Mouse (Mus musculus): ENCODE results near the gene Resf1.
"Not testable (repeated sequence)": the region's sequence is repeated elsewhere in the genome, so short reads cannot be mapped to it uniquely, and the experiment has no call there.

Resf1 gene

GRCm38 (mm10) chr6:149308956-149309932, at the start of gene Resf1:
TSS of gene Resf1 (plus strand) at chr6:149309414.
- in situ Hi-C loops (cut with MboI): no loop called here

- in situ Hi-C loops (cut with MboI): no loop called here
Measured at GRCm38 (mm10) chr6:149260801-149261239, 48.4 kb upstream of the Resf1 start.

- in situ Hi-C loops (cut with MboI): no loop called here
Measured at GRCm38 (mm10) chr6:149267951-149268350, 41.3 kb upstream of the Resf1 start.

- in situ Hi-C loops (cut with MboI): no loop called here
Measured at GRCm38 (mm10) chr6:149278248-149278731, 30.9 kb upstream of the Resf1 start.

- in situ Hi-C loops (cut with MboI): no loop called here
Measured at GRCm38 (mm10) chr6:149278866-149279265, 30.3 kb upstream of the Resf1 start.

GRCm38 (mm10) chr6:149280511-149280910, 28.7 kb upstream of the Resf1 start:
- in situ Hi-C loops (cut with MboI): no loop called here

- in situ Hi-C loops (cut with MboI): not testable (repeated sequence)
Measured at GRCm38 (mm10) chr6:149288190-149288589, 21.0 kb upstream of the Resf1 start.

- in situ Hi-C loops (cut with MboI): not testable (repeated sequence)
Measured at GRCm38 (mm10) chr6:149303231-149303630, 6.0 kb upstream of the Resf1 start.

- in situ Hi-C loops (cut with MboI): no loop called here
Measured at GRCm38 (mm10) chr6:149307092-149307491, 2.1 kb upstream of the Resf1 start.

GRCm38 (mm10) chr6:149307801-149308200, 1.4 kb upstream of the Resf1 start:
- in situ Hi-C loops (cut with MboI): no loop called here

- in situ Hi-C loops (cut with MboI): no loop called here
Measured at GRCm38 (mm10) chr6:149310226-149310625, 1.0 kb downstream of the Resf1 start.

GRCm38 (mm10) chr6:149311044-149311443, 1.8 kb downstream of the Resf1 start:
- in situ Hi-C loops (cut with MboI): no loop called here

GRCm38 (mm10) chr6:149311778-149312177, 2.6 kb downstream of the Resf1 start:
- in situ Hi-C loops (cut with MboI): no loop called here

- in situ Hi-C loops (cut with MboI): no loop called here
Measured at GRCm38 (mm10) chr6:149312221-149312620, 3.0 kb downstream of the Resf1 start.

- in situ Hi-C loops (cut with MboI): no loop called here
Measured at GRCm38 (mm10) chr6:149314918-149315317, 5.7 kb downstream of the Resf1 start.

- in situ Hi-C loops (cut with MboI): no loop called here
Measured at GRCm38 (mm10) chr6:149323523-149324241, 14.5 kb downstream of the Resf1 start.

- in situ Hi-C loops (cut with MboI): no loop called here
Measured at GRCm38 (mm10) chr6:149324242-149324633, 15.0 kb downstream of the Resf1 start.

- in situ Hi-C loops (cut with MboI): no loop called here
Measured at GRCm38 (mm10) chr6:149329071-149329470, 19.9 kb downstream of the Resf1 start.

GRCm38 (mm10) chr6:149330332-149330731, 21.1 kb downstream of the Resf1 start:
- in situ Hi-C loops (cut with MboI): no loop called here

GRCm38 (mm10) chr6:149333036-149333435, 23.8 kb downstream of the Resf1 start:
- in situ Hi-C loops (cut with MboI): no loop called here

- in situ Hi-C loops (cut with MboI): no loop called here
Measured at GRCm38 (mm10) chr6:149337990-149338389, 28.8 kb downstream of the Resf1 start.

GRCm38 (mm10) chr6:149338622-149339021, 29.4 kb downstream of the Resf1 start:
- in situ Hi-C loops (cut with MboI): no loop called here

- in situ Hi-C loops (cut with MboI): no loop called here
Measured at GRCm38 (mm10) chr6:149343802-149344201, 34.6 kb downstream of the Resf1 start.
